Mouse (Mus musculus): ENCODE measurements around the gene Akap12. TPM values are rescaled to one million over a fixed set of nuclear protein-coding genes. Genes with fewer than 3 reads are reported as not detected.
A peak's percentile ranks its signal among the peaks of the same experiment; 100 is the strongest.

Akap12 gene
- polyA plus RNA-seq, 1 experiment from 2014 or later, result 50.9 TPM

- peaks cover 23% of the 10 kb centered on the region for H3K4me1 ChIP-seq (replicated peaks; ENCODE audit: control insufficient read depth, insufficient read depth, low read length)
- no peaks in the 10 kb centered on the region for H3K36me3 ChIP-seq (ENCODE audit: control insufficient read depth, insufficient read depth, low read length)
- no peak for ATAC-seq (replicated peaks; ENCODE audit: low FRiP score, low TSS enrichment, low read depth)
- no peaks in the 10 kb centered on the region for H3K27me3 ChIP-seq (replicated peaks; ENCODE audit: control insufficient read depth, insufficient read depth, low read length)
- H3K9me3 ChIP-seq (ENCODE audit: control insufficient read depth, low read length), result no peaks in the 10 kb centered on the region
- DNase-seq (ENCODE audit: low spot score), result no peak
- H3K4me2 ChIP-seq (ENCODE audit: low read length), result peak overlapping the region; percentile 89
- H3K27ac ChIP-seq (ENCODE audit: low read depth), result no peak overlapping the region
- peak overlapping the region; percentile 70; the same call in 1 of the 2 replicates for H3K4me3 ChIP-seq (ENCODE audit: low read depth, low read length)
- 89% methylated on average over 7 of the region's 7 CpGs for WGBS
- no peak overlapping the region for H3K9ac ChIP-seq (ENCODE audit: low read length)
Observed at GRCm38 (mm10) chr10:4268140-4268539, 2.0 kb downstream of the Akap12 start.

DNA sequence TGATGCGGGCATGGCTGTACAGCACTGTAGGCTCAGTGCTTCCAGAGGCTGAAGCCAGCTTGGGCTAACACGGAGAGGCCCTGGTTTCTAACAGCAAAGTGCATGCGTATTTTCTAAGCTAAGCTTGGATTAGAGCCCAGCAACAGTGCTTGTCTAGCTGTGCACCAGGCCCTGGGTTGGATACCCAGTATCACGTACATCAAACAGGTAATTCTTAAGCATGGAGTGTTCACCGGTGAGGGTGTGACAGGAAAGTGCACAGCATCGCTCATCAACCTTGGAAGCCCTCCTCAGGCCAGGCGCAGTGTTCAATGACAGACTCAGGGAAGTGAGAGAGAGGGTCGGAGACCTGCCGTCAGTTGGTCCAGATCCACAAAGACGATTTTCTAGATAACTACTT is 9.4 kb downstream of the Akap12 start:
- DNase-seq (ENCODE audit: low spot score) (no peak), ATAC-seq (replicated peaks; ENCODE audit: low FRiP score, low TSS enrichment, low read depth) (no peak)
- Histone ChIP-seq H3K4me1 (replicated peaks; ENCODE audit: control insufficient read depth, insufficient read depth, low read length) (0 out of 2 replicates have a peak, but pooled peaks cover 4% of the 10 kb centered on the region), H3K27ac (ENCODE audit: low read depth) (no peak overlapping the region), H3K9me3 (ENCODE audit: control insufficient read depth, low read length) (no peaks in the 10 kb centered on the region), H3K4me3 (ENCODE audit: low read depth, low read length) (no peak overlapping the region), H3K9ac (ENCODE audit: low read length) (no peak overlapping the region), H3K36me3 (ENCODE audit: control insufficient read depth, insufficient read depth, low read length) (no peaks in the 10 kb centered on the region), H3K27me3 (replicated peaks; ENCODE audit: control insufficient read depth, insufficient read depth, low read length) (no peaks in the 10 kb centered on the region), H3K4me2 (ENCODE audit: low read length) (no peak overlapping the region)
- 89% methylated on average over 10 of the region's 10 CpGs for WGBS

DNA sequence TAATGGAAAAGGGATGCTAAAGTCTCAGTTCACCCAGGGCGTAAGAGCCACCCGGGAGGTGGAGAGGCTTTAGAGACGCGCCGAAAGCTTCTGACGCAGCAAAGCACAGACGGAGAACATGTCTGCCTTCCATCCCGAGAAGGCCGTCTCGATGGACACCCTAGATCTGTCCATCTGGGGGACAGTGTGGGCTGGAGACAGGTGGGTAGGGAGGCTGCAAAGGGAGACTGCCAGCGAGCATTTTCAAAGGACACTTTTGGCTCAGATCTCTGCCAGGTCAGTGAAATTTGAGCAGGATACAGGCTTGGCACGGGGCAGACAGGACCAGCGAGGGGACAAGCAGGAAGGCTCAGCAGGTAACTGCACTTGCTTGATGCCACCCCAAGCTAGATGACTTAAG is 9.9 kb downstream of the Akap12 start:
- H3K4me1 ChIP-seq (replicated peaks; ENCODE audit: control insufficient read depth, insufficient read depth, low read length), result 0 out of 2 replicates have a peak, but pooled peaks cover 4% of the 10 kb centered on the region
- no peaks in the 10 kb centered on the region for H3K27me3 ChIP-seq (replicated peaks; ENCODE audit: control insufficient read depth, insufficient read depth, low read length)
- H3K9me3 ChIP-seq (ENCODE audit: control insufficient read depth, low read length), result no peaks in the 10 kb centered on the region
- no peak for DNase-seq (ENCODE audit: low spot score)
- no peak for ATAC-seq (replicated peaks; ENCODE audit: low FRiP score, low TSS enrichment, low read depth)
- no peak overlapping the region for H3K4me2 ChIP-seq (ENCODE audit: low read length)
- WGBS, result 91% methylated on average over 13 of the region's 13 CpGs
- H3K9ac ChIP-seq (ENCODE audit: low read length), result no peak overlapping the region
- no peak overlapping the region for H3K4me3 ChIP-seq (ENCODE audit: low read depth, low read length)
- no peaks in the 10 kb centered on the region for H3K36me3 ChIP-seq (ENCODE audit: control insufficient read depth, insufficient read depth, low read length)
- H3K27ac ChIP-seq (ENCODE audit: low read depth), result no peak overlapping the region

DNA sequence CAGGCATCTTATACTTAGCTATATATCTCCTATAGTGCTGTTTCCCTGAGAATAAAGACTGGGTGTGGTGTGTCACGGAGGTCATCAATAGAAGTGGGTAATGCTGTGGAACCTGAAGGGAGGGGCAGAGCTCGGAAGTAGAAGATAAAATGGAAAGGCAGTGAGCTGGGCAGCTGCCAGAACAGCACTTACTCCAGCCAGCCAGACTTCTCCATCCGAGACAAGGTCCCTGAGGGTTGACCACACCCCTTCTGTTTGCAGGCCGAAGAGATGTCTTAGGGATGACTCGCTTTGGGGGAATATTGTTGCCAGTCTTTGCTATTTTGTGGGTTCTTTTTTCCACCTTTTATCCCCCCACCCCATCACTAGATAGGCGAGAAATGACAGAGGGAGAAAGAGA is 11.9 kb downstream of the Akap12 start:
- no peaks in the 10 kb centered on the region for H3K27me3 ChIP-seq (replicated peaks; ENCODE audit: control insufficient read depth, insufficient read depth, low read length)
- no peak overlapping the region for H3K4me3 ChIP-seq (ENCODE audit: low read depth, low read length)
- ATAC-seq (replicated peaks; ENCODE audit: low FRiP score, low TSS enrichment, low read depth) (no peak), DNase-seq (ENCODE audit: low spot score) (no peak)
- H3K27ac ChIP-seq (ENCODE audit: low read depth), result no peak overlapping the region
- no peak overlapping the region for H3K9ac ChIP-seq (ENCODE audit: low read length)
- H3K9me3 ChIP-seq (ENCODE audit: control insufficient read depth, low read length), result no peaks in the 10 kb centered on the region
- H3K4me1 ChIP-seq (replicated peaks; ENCODE audit: control insufficient read depth, insufficient read depth, low read length), result peaks cover 4% of the 10 kb centered on the region; the same call in 1 of the 2 replicates
- H3K4me2 ChIP-seq (ENCODE audit: low read length), result no peak overlapping the region
- WGBS, result 36% methylated on average over 6 of the region's 6 CpGs
- no peaks in the 10 kb centered on the region for H3K36me3 ChIP-seq (ENCODE audit: control insufficient read depth, insufficient read depth, low read length)

GRCm38 (mm10) chr10:4282395-4282794 is 16.2 kb downstream of the Akap12 start:
- Histone ChIP-seq H3K36me3 (ENCODE audit: control insufficient read depth, insufficient read depth, low read length) (no peaks in the 10 kb centered on the region), H3K27ac (ENCODE audit: low read depth) (no peak overlapping the region), H3K27me3 (replicated peaks; ENCODE audit: control insufficient read depth, insufficient read depth, low read length) (no peaks in the 10 kb centered on the region), H3K4me1 (replicated peaks; ENCODE audit: control insufficient read depth, insufficient read depth, low read length) (peaks cover 11% of the 10 kb centered on the region), H3K9ac (ENCODE audit: low read length) (no peak overlapping the region), H3K4me3 (ENCODE audit: low read depth, low read length) (no peak overlapping the region), H3K4me2 (ENCODE audit: low read length) (no peak overlapping the region), H3K9me3 (ENCODE audit: control insufficient read depth, low read length) (no peaks in the 10 kb centered on the region)
- DNase-seq (ENCODE audit: low spot score) (no peak), ATAC-seq (replicated peaks; ENCODE audit: low FRiP score, low TSS enrichment, low read depth) (no peak)
- WGBS, result 46% methylated on average over 4 of the region's 4 CpGs

DNA sequence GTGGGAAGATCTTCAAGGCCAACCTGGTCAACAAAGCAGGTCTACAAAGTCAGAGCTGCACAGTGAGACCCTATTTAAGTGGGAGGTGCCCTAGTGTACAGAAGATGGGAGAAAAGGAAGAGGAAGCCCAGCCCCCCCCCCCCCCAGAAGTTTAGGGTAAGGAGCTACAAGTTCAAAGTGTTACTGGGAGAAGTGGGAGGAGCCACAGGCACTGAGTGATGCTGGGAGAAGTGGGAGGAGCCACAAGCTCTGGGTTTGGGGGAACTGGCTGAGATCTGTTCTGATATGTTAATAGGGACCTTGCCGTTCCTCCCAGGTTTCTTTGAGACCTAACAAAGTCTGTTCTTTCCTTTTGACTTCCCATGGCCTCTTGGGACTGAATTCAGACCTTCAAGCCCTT is 18.6 kb downstream of the Akap12 start:
- ATAC-seq (replicated peaks; ENCODE audit: low FRiP score, low TSS enrichment, low read depth), result no peak
- Histone ChIP-seq H3K4me3 (ENCODE audit: low read depth, low read length) (no peak overlapping the region), H3K9ac (ENCODE audit: low read length) (no peak overlapping the region), H3K27ac (ENCODE audit: low read depth) (0 out of 2 replicates have a peak overlapping the region, but pooled peaks have one; percentile 73), H3K36me3 (ENCODE audit: control insufficient read depth, insufficient read depth, low read length) (no peaks in the 10 kb centered on the region), H3K4me1 (replicated peaks; ENCODE audit: control insufficient read depth, insufficient read depth, low read length) (peaks cover 10% of the 10 kb centered on the region), H3K27me3 (replicated peaks; ENCODE audit: control insufficient read depth, insufficient read depth, low read length) (no peaks in the 10 kb centered on the region), H3K4me2 (ENCODE audit: low read length) (no peak overlapping the region), H3K9me3 (ENCODE audit: control insufficient read depth, low read length) (no peaks in the 10 kb centered on the region)
- 79% methylated on average over 1 of the region's 1 CpGs for WGBS
- DNase-seq (ENCODE audit: low spot score), result no peak

DNA sequence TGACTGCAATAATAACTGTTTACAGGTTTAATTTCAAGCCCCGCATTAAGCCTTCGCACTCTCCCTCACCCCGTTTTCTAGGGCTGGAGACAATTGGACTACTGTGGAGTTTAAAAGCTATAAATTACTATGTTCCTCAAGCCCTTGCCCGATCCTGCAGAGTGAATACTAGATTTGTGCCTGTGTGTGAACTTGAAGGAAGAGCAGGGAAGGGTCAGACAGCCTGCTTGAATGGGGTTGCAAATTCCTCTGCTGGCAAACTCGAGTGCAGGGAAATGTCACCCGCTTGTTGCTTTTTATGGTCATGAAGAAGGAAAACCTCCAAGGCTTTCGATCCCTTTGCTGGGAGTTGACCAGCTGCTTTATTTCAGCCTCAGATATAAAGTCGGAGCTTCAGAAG is 19.6 kb downstream of the Akap12 start:
- Histone ChIP-seq H3K4me3 (ENCODE audit: low read depth, low read length) (no peak overlapping the region), H3K4me2 (ENCODE audit: low read length) (no peak overlapping the region), H3K9me3 (ENCODE audit: control insufficient read depth, low read length) (no peaks in the 10 kb centered on the region), H3K36me3 (ENCODE audit: control insufficient read depth, insufficient read depth, low read length) (no peaks in the 10 kb centered on the region), H3K4me1 (replicated peaks; ENCODE audit: control insufficient read depth, insufficient read depth, low read length) (peaks cover 17% of the 10 kb centered on the region), H3K9ac (ENCODE audit: low read length) (no peak overlapping the region), H3K27ac (ENCODE audit: low read depth) (peak overlapping the region; percentile 73), H3K27me3 (replicated peaks; ENCODE audit: control insufficient read depth, insufficient read depth, low read length) (no peaks in the 10 kb centered on the region)
- peak; percentile 57 for DNase-seq (ENCODE audit: low spot score)
- WGBS, result 29% methylated on average over 8 of the region's 8 CpGs
- no peak for ATAC-seq (replicated peaks; ENCODE audit: low FRiP score, low TSS enrichment, low read depth)

- H3K9me3 ChIP-seq (ENCODE audit: control insufficient read depth, low read length), result no peaks in the 10 kb centered on the region
- no peaks in the 10 kb centered on the region for H3K27me3 ChIP-seq (replicated peaks; ENCODE audit: control insufficient read depth, insufficient read depth, low read length)
- peaks cover 17% of the 10 kb centered on the region; the same call in 1 of the 2 replicates for H3K4me1 ChIP-seq (replicated peaks; ENCODE audit: control insufficient read depth, insufficient read depth, low read length)
- no peak overlapping the region for H3K4me2 ChIP-seq (ENCODE audit: low read length)
- H3K9ac ChIP-seq (ENCODE audit: low read length), result no peak overlapping the region
- DNase-seq (ENCODE audit: low spot score) (no peak), ATAC-seq (replicated peaks; ENCODE audit: low FRiP score, low TSS enrichment, low read depth) (no peak)
- no peaks in the 10 kb centered on the region for H3K36me3 ChIP-seq (ENCODE audit: control insufficient read depth, insufficient read depth, low read length)
- WGBS, result 49% methylated on average over 5 of the region's 5 CpGs
- no peak overlapping the region for H3K27ac ChIP-seq (ENCODE audit: low read depth)
- no peak overlapping the region for H3K4me3 ChIP-seq (ENCODE audit: low read depth, low read length)
Observed at GRCm38 (mm10) chr10:4289171-4289570, 23.0 kb downstream of the Akap12 start.

- H3K27ac ChIP-seq (ENCODE audit: low read depth), result no peak overlapping the region
- H3K27me3 ChIP-seq (replicated peaks; ENCODE audit: control insufficient read depth, insufficient read depth, low read length), result no peaks in the 10 kb centered on the region
- WGBS, result 36% methylated on average over 3 of the region's 3 CpGs
- H3K9ac ChIP-seq (ENCODE audit: low read length), result no peak overlapping the region
- H3K4me3 ChIP-seq (ENCODE audit: low read depth, low read length), result no peak overlapping the region
- H3K9me3 ChIP-seq (ENCODE audit: control insufficient read depth, low read length), result no peaks in the 10 kb centered on the region
- DNase-seq (ENCODE audit: low spot score) (no peak), ATAC-seq (replicated peaks; ENCODE audit: low FRiP score, low TSS enrichment, low read depth) (no peak)
- H3K4me2 ChIP-seq (ENCODE audit: low read length), result no peak overlapping the region
- peaks cover 17% of the 10 kb centered on the region; the same call in 1 of the 2 replicates for H3K4me1 ChIP-seq (replicated peaks; ENCODE audit: control insufficient read depth, insufficient read depth, low read length)
- no peaks in the 10 kb centered on the region for H3K36me3 ChIP-seq (ENCODE audit: control insufficient read depth, insufficient read depth, low read length)
Observed at GRCm38 (mm10) chr10:4289636-4290035, 23.5 kb downstream of the Akap12 start.
